Mouse (Mus musculus): ENCODE measurements around the gene Ehbp1.

DNA sequence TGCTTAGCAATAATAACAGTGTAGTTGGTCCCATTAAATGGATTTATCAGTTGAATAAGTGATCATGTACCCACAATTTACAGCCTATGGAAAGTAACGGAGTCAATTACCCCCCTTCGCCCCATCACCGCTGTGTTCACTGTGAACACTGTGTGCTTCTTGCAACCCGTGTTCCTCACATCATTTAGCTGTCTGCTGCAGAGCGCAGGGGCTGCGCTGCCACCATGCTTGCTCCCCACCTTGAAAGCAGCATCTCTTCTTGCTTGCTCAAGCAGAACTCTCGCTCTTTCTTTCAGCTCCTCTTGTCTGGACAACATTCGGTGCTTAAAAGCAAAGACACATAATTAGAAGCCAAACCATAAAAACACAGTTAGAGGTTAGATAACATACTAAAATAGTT lies 252.7 kb downstream of the Ehbp1 start:
- no peak for TF ChIP-seq GATA1 (IDR thresholded peaks at IDR 0.05; ENCODE audit: low read length)
- TF ChIP-seq TAL1 (IDR thresholded peaks at IDR 0.05; ENCODE audit: low read length), result no peak

Data from erythroblast, embryonic 14.5 days (primary cell).